Mouse (Mus musculus): ENCODE measurements at regions not wholly inside any gene's neighbourhood (a gene's known extent, or its start where the extent isn't known, plus 50 kb on each side); places are given as distances from the start of the nearest gene placed in this dataset.
"Not testable (repeated sequence)": the region's sequence is repeated elsewhere in the genome, so short reads cannot be mapped to it uniquely, and the experiment has no call there.

GRCm38 (mm10) chr10:68963090-68963489, 188.1 kb upstream of the Rhobtb1 start:
- DNase-seq = no peak

DNA sequence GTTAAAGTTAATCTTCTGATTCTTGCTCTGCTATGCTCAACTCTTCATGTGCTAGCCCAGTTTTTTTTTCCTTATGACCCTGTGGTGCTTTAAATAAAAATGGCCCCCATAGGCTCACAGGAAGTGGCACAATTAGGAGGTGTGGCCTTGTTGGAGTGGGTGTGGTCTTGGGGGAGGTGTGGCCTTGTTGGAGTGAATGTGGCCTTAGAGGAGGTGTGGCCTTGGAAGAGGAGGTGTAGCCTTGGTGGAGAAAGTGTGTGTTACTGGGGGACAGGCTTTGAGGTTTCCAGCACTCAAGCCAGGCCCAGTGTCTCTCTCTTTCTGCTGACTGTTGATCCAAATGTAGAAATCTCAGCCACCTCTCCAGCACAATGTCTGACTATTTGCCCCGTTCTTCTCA, 186.0 kb upstream of the Rhobtb1 start:
- no peak for DNase-seq

DNA sequence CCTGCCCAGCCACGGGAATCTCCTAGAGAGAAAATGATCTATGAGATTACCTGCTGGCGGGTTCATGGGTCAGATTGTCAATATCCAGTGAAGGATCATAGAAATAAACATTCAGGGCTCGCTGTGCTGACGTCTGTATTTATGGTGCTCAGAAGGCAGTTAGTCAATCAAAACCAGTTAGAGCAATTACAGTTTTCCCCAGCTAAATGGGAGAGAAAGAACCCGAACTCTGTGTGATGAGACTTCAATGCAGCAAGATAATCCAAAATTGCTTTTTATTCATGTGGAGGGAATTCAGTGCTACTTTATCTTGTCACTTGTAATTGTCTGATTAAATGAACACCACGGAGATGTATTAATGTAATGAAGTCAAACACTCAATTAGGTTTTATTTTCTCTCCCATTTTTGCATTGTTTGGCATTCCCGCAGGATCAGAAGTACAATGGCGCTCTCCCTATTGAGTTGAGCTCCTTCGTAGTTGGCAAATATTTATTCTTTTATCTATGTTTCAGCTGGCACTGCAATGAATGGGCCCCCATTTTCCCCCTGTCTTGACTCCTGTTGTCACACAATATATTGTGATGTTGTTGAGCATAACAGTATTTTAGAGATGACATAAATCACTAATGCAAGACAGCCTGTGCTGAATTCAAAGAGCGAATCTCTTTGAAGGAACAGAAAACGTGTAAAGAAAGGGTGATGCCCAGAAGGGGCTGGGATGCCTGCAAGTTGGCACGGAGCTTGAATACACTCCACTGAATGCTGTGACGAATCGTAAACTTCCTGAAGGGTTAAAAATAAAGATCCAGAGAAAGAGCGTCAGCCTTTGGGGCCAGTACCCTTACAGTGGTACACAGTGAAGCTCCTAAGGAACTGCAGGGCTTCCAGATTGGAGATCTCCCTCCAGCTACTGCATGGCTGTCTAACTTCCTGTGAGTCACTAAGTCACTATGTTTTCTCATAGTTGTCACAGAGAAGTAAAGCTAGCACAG, 183.0 kb upstream of the Rhobtb1 start:
- no peak for DNase-seq

GRCm38 (mm10) chr10:68970521-68970920, 180.7 kb upstream of the Rhobtb1 start:
- peak; percentile 34 for DNase-seq

- DNase-seq = no peak
Observed at GRCm38 (mm10) chr10:68974771-68975170, 176.5 kb upstream of the Rhobtb1 start.

GRCm38 (mm10) chr10:68976443-68977025, 174.7 kb upstream of the Rhobtb1 start:
- DNase-seq = peak; percentile 25

DNA sequence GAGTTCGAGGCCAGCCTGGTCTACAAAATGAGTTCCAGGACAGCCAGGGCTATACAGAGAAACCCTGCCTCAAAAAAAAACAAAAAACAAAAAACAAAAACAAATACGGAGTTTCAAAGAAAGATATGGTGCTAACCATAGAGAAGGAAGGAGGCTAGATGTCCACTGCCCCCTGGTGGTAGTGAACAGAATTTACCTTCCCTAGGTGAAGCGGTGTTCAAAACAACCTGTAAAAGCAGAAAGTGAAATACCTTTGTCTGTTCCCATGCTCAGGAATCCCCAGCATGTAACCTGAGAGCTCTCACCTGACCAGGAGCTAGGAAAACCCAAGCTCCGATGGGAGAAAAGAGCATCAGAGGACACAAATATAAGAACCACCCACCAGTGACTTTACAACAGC, 173.1 kb upstream of the Rhobtb1 start:
- peak; percentile 10 for DNase-seq

DNA sequence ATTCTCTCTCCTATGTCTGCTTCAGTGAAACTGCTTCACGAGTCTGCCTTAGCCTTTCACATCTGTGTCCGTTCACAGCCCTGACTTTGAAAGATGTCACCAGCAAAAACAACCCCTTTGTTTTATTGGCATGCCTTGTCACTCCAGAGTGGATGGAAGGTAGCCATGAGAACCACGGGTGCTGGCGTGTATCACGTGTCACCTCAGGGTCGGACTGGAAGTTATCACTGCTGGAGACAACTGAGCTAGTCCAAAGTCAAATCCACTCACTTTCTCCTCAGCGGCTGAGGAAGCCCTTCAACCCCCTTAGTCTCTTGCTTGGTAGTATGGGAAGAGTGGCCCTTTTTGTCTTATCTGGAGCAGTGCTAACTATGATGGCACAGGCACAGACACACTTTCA, 171.3 kb upstream of the Rhobtb1 start:
- DNase-seq = no peak

- DNase-seq = no peak
Observed at GRCm38 (mm10) chr10:68982288-68982687, 168.9 kb upstream of the Rhobtb1 start.

DNA sequence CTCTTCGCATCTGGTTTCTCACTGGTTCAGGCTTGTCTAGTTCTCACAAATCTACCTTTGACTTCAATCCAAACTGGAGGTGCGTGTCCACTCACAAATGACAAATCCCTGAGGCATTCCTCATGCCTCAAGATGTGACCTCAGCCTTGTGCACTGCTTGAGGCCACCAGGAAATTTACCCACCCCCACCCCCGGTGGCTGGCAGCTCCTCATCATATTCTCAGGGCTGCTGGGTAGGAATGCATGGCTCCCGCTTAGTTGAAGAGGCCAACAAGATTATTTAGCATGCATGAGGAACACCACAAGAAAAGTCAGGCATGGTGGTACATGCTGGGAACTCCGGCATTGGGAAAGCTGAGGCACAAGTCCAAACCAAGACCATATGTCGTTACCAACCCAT, 160.7 kb upstream of the Rhobtb1 start:
- no peak for DNase-seq

- no peak for DNase-seq
Observed at GRCm38 (mm10) chr10:68999610-69000009, 151.6 kb upstream of the Rhobtb1 start.

DNA sequence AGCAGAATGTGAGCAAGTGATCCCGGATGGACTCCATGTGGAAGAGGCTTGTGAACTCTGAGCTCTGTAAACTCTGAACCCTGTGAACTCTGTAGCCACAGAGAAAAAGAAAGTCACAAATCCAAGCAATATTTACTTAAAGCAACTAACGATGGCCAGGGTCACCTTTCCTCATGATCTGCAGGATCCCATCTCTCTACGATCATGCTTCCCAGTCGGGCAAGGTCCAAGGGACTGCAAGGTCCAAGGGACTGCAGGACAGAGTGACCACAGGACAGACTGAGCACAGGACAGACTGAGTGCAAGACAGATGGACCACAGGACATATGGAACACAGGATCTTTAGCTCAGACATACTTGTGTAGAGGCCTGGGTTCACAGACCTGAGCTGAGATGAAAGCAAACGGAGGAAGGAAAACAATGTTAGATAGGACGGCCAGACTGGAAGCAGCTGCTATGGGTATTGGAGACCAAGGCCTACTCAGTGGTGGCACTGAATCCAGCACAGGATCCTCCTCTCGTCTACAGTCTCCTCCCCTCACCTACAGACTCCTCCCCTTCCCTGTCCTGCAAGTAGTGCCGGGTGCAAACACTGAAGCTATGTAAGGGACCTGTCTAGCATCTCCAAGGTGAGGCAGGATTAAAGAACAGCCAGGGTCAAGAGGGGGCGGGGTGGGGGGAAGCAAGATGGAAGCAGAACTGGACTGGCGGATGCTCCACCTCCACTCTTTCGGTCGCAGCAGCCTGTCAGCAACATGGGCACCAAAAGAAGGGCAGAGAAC, 149.4 kb upstream of the Rhobtb1 start:
- DNase-seq = no peak

GRCm38 (mm10) chr10:69005199-69005872, 145.9 kb upstream of the Rhobtb1 start:
- DNase-seq = peak; percentile 85

- DNase-seq = not testable (repeated sequence)
Observed at GRCm38 (mm10) chr10:69008679-69009078, 142.6 kb upstream of the Rhobtb1 start.

- DNase-seq = no peak
Observed at GRCm38 (mm10) chr10:69020811-69021743, 130.2 kb upstream of the Rhobtb1 start.

DNA sequence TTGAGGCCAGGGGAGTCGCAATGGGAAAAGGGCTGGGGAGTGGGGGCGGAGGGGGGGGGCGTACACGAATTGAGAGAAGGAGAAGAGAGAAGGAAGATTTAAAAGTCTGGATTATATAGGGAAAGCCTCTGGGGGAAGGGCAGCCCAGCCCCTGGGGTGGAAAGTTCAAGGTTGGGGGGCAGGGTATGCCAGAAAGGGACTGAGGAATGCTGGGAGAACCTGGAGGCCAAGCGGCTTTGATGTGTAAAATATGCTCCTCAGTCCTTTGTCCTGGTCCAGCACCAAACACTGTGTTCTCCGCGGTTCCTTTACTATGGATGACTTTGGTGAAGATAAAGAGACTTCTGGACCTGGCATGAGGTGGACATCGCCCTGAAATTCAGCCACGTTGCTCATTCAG, 117.8 kb upstream of the Rhobtb1 start:
- DNase-seq = no peak

DNA sequence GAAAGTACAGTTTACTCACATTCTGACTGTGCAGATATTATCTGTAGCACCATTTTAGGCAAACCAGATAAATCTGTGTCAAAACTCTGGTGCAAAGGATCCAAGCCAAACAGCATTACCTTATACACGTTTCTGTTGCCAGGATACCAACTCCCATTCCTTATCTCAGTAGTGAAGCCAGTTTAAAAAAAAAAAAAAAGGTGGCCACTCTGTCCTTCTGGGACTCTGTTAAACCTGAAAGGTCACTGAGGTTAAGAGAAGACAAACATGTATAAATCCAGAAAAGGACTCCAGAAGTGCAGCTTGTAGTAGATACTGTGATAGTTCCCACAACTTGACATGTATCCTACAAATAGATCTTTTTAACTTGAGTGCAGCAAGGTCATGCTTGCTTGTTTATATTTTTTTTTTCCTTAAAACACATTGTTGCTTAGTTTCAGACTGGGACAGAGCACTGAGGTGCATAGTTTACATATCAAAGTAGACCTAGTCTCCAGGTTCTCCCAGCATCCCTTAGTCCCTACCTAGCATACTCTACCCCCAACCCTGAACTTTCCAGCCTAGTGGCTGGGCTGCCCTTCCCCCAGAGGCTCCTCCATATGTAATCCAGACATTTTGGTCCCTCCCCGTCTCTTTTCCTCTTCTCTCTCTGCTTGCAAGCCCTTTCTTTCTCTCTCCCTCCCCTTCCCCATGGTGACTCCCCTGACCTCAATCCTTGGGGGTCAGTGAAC, 116.7 kb upstream of the Rhobtb1 start:
- DNase-seq = no peak

DNA sequence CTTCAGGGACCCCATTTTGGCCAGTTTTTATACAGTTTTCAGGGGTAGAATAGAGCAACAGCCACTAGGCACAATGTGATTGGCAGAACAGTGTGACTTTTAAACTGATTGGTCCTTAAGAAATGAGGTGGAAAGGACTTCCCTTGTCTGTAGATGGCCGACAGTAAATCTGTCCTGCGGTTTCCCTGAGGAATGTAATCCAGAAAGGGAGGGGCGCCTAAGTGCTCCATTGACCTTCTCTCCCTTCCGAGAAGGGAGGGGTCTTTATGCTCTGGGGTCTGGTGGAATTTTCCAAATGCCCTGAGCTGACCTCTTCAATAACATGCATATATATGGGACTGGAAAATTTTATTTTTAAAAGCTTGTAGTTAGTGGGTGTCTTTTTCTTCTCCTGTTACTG, 115.7 kb upstream of the Rhobtb1 start:
- not testable (repeated sequence) for DNase-seq

- no peak for DNase-seq
Observed at GRCm38 (mm10) chr10:69036096-69036495, 115.1 kb upstream of the Rhobtb1 start.

DNA sequence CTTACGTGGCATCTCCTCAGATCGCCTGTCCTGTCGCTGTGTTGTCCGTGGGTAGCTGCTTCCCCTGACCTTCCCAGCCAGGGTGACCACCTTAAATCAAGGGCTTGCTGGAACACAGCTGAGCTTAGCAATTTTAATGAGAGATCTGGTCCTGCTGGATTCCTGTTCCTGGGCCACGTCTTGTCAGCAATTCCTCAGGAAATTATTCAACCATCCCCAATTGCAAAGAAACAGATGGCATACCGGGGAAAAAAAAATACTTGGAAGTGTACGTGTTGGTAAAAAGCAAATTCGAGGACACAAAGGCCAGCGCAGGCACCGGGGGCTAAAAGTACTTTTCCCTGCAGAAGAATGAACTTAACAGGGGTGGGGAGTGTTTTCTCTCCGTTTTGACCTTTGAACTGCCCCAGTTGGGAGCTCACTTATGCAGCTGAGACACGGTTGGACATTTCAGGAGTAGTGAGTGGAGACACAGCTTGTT, 107.0 kb upstream of the Rhobtb1 start:
- peak; percentile 63 for DNase-seq

- no peak for DNase-seq
Observed at GRCm38 (mm10) chr10:69045275-69045674, 106.0 kb upstream of the Rhobtb1 start.
